Mouse (Mus musculus) ES-Bruce4 (cell line): ENCODE data around the gene Kcng4.

Experiments used
- CTCF ChIP-seq: IDR thresholded peaks from one replicate; pipeline ENCODE4 v1.8.1; 2011; ENCODE audit warnings: low read depth, low read length
- POLR2A ChIP-seq: IDR thresholded peaks from one replicate; pipeline ENCODE4 v1.8.1; 2011; ENCODE audit warnings: low read length; ENCODE audit not compliant: insufficient read depth

GRCm38 (mm10) chr8:119668447-119668846 lies 33.0 kb upstream of the Kcng4 start:
- TF ChIP-seq POLR2A (no peak), CTCF (no peak)
